Mouse (Mus musculus) hindbrain, embryonic 14.5 days (tissue): ENCODE results near the gene Cnksr3. TPM values are rescaled to one million over a fixed set of nuclear protein-coding genes. Genes with fewer than 3 reads are reported as not detected.

Experiments
- ATAC-seq: fragments of 200-750 bp; cut with Nextera tagmentation; 2 replicates; pipeline ENCODE4 v1.8.0; 2017; ENCODE audit warnings: moderate number of reproducible peaks, mild to moderate bottlenecking, moderate TSS enrichment, moderate library complexity; ENCODE audit not compliant: low FRiP score
- DNase-seq: peaks from one replicate; pipeline ENCODE4 v3.0.0-alpha.2; 2015; ENCODE audit warnings: low spot score
- H3K27ac ChIP-seq: fragments of 300-500 bp; sonication (generic); 2 replicates; pipeline ENCODE4 v1.5.1; 2014; ENCODE audit warnings: mild to moderate bottlenecking, moderate library complexity
- H3K27me3 ChIP-seq: fragments of 300-500 bp; sonication (generic); 2 replicates; pipeline ENCODE4 v1.6.1; 2014; ENCODE audit warnings: mild to moderate bottlenecking, low read length, mixed read lengths; ENCODE audit not compliant: control insufficient read depth, insufficient read depth
- H3K36me3 ChIP-seq: fragments of 300-500 bp; sonication (generic); replicated peaks from 2 replicates; pipeline ENCODE4 v1.6.1; 2014; ENCODE audit not compliant: control insufficient read depth, insufficient read depth
- H3K4me1 ChIP-seq: fragments of 300-500 bp; sonication (generic); replicated peaks from 2 replicates; pipeline ENCODE4 v1.6.1; 2014; ENCODE audit warnings: antibody characterized with exemption, low read length, mixed read lengths; ENCODE audit not compliant: control insufficient read depth, insufficient read depth
- H3K4me2 ChIP-seq: fragments of 300-500 bp; sonication (generic); replicated peaks from 2 replicates; pipeline ENCODE4 v1.6.1; 2014; ENCODE audit warnings: mild to moderate bottlenecking, moderate library complexity
- H3K4me3 ChIP-seq: fragments of 300-500 bp; sonication (generic); replicated peaks from 2 replicates; pipeline ENCODE4 v1.5.1; 2014; ENCODE audit warnings: mild to moderate bottlenecking, low read length
- H3K9ac ChIP-seq: fragments of 300-500 bp; sonication (generic); 2 replicates; pipeline ENCODE4 v1.6.1; 2014
- H3K9me3 ChIP-seq: fragments of 300-500 bp; sonication (generic); 2 replicates; pipeline ENCODE4 v1.6.1; 2016; ENCODE audit warnings: low read length; ENCODE audit not compliant: control insufficient read depth
- WGBS: fragments of 180-500 bp; shearing (Covaris S2); extraction: QIAGEN DNeasy Blood & Tissue Kit; methylation state at CpG from one replicate; pipeline ENCODE4 v1.1.7; 2014; 5-methylcytosine and 5-hydroxymethylcytosine counted together
- polyA plus RNA-seq: library from polyadenylated mRNA; unstranded; fragments of >200 nt; fragmentation: Nextera tagmentation; extraction: Ambion mirVana; gene quantifications from 2 replicates; pipeline ENCODE4 v1.2.1, GENCODE M21; 2014

Cnksr3 gene
- polyA plus RNA-seq, 1 experiment from 2014 or later = 3.0 TPM

DNA sequence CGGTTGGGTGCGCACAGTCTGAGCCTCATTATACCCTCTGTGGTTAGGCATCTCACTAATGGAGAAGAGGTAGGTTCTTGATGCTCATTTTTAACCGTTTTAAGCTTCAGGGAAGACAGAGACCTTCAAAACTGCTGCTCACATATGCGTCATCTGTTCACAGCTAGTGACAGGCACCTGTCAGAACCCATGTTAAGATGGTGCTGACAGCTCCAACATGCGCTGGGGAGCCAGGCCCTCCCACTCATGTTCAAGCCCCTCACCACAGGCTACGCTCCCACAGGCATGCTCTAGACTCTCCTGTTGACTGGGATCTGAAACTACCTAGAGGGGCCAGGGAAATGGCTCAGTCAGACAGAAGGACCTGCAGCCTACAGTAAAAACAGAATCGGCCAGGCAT lies 11.4 kb downstream of the Cnksr3 start:
- H3K27ac ChIP-seq = no peak overlapping the region
- no peak overlapping the region for H3K4me2 ChIP-seq
- DNase-seq (no peak), ATAC-seq (no peak)
- H3K4me1 ChIP-seq = no peaks in the 10 kb centered on the region
- no peaks in the 10 kb centered on the region for H3K36me3 ChIP-seq
- H3K9me3 ChIP-seq = no peaks in the 10 kb centered on the region
- no peak overlapping the region for H3K4me3 ChIP-seq
- WGBS = 89% methylated on average over 7 of the region's 7 CpGs
- H3K9ac ChIP-seq = no peak overlapping the region
- no peaks in the 10 kb centered on the region for H3K27me3 ChIP-seq

GRCm38 (mm10) chr10:7198201-7198600 lies 13.8 kb downstream of the Cnksr3 start:
- no peaks in the 10 kb centered on the region for H3K36me3 ChIP-seq
- no peak for DNase-seq

GRCm38 (mm10) chr10:7197733-7198132 lies 14.3 kb downstream of the Cnksr3 start:
- H3K9ac ChIP-seq = no peak overlapping the region
- ATAC-seq (no peak), DNase-seq (no peak)
- H3K27me3 ChIP-seq = no peaks in the 10 kb centered on the region
- no peak overlapping the region for H3K4me2 ChIP-seq
- H3K36me3 ChIP-seq = no peaks in the 10 kb centered on the region
- H3K9me3 ChIP-seq = no peaks in the 10 kb centered on the region
- H3K4me3 ChIP-seq = no peak overlapping the region
- H3K4me1 ChIP-seq = no peaks in the 10 kb centered on the region
- 90% methylated on average over 6 of the region's 6 CpGs for WGBS
- no peak overlapping the region for H3K27ac ChIP-seq

More at GRCm38 (mm10) chr10:7198201-7198600, 13.8 kb downstream of the Cnksr3 start:
- ATAC-seq = no peak
- H3K27ac ChIP-seq = no peak overlapping the region
- H3K27me3 ChIP-seq = no peaks in the 10 kb centered on the region
- H3K9ac ChIP-seq = no peak overlapping the region
- no peak overlapping the region for H3K4me2 ChIP-seq
- no peak overlapping the region for H3K4me3 ChIP-seq
- H3K4me1 ChIP-seq = no peaks in the 10 kb centered on the region
- H3K9me3 ChIP-seq = no peaks in the 10 kb centered on the region

DNA sequence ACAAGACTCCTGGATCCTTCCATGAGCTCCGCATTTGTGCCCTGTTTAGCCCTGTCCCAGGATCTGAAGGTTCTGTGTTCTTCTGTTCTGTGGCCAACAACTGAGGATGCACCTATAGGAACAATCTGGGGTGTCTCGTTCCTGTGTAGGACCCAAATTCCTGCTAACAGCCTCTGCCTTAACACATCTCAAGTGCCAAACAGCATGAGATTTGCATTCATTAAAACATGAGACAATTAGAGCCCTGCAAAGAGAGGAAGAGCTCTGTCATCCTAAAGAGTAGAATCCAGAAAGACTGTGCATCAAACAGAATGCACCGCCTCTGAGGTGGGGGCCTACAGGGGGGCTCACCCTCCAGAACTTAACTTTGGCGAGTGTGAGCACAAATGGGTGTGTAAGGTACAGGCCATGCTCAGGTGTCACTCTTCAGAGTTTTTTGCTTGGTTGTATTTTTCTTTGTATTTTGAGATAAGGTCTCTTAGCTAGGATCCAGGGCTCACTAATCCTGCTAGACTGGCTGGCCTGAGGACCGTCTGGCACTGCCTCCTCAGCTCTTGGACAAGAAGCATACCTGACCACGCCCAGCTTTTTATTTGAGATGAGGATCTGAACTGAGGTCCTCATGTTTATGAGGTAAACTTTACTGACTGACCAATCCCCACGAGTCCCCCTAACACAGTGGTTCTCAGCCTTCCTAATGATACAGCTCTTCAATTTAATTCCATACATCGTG lies 15.2 kb downstream of the Cnksr3 start:
- Histone ChIP-seq H3K27ac (no peak overlapping the region), H3K4me3 (no peak overlapping the region), H3K9me3 (no peaks in the 10 kb centered on the region), H3K27me3 (no peaks in the 10 kb centered on the region), H3K4me1 (no peaks in the 10 kb centered on the region), H3K36me3 (no peaks in the 10 kb centered on the region), H3K4me2 (no peak overlapping the region), H3K9ac (no peak overlapping the region)
- ATAC-seq (no peak), DNase-seq (no peak)
- WGBS = 81% methylated on average over 8 of the region's 8 CpGs

DNA sequence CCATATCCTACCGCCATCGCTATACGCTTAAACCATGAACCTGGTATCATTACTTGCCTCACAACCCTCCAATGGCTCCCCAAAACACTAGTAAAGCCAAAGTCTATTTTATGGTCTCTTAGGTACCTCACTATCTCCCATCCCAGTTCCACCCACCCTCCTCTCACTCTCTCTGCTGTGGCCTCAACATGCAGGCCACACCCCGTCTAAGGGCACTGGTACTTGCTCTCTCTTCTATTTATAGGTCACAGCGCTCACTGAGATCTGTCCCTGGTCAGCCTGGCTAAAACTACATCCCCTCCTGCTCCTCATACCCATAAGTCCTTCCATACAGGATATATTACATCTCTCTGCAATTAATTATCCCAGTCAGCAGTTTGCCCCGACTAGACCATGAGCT lies 16.1 kb downstream of the Cnksr3 start:
- 79% methylated on average over 6 of the region's 6 CpGs for WGBS
- no peak overlapping the region for H3K4me3 ChIP-seq
- no peaks in the 10 kb centered on the region for H3K27me3 ChIP-seq
- H3K9me3 ChIP-seq = no peaks in the 10 kb centered on the region
- no peaks in the 10 kb centered on the region for H3K4me1 ChIP-seq
- no peaks in the 10 kb centered on the region for H3K36me3 ChIP-seq
- DNase-seq (no peak), ATAC-seq (no peak)
- no peak overlapping the region for H3K4me2 ChIP-seq
- H3K27ac ChIP-seq = no peak overlapping the region
- no peak overlapping the region for H3K9ac ChIP-seq

DNA sequence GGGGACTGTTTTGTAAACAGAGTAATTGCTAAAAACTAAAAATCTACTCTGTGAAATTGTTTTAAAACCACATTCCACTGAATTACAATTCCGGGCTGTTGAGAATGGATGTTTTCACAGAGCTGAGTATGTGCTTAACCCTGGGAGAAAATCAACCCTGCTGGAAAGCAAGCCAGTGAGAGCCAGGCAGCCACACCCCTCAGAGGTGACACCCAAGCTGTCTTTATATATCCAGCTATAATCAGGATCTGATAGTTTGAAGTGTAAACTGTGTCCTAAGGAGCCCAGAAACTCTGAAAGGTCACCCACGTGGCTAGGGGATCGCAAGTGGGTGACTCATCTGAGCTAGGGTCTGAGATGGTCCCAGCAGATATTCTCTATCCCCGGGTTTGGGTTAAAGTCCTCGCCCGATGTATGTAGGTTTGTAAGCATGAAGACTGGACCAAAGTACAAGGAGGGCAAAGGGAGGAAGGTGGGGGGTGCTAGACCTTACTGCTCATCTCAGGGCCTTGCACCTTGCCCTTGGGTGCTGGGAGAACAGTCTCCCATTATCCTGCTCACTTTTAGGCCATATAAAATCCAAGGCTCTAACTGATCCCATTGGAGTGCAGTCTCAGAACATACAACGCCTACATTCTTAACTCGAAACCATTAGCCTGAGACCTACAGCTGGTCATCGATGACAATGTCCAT lies 20.2 kb downstream of the Cnksr3 start:
- no peaks in the 10 kb centered on the region for H3K4me1 ChIP-seq
- no peaks in the 10 kb centered on the region for H3K36me3 ChIP-seq
- H3K27ac ChIP-seq = no peak overlapping the region
- H3K4me2 ChIP-seq = no peak overlapping the region
- H3K4me3 ChIP-seq = no peak overlapping the region
- whole genome bisulfite sequencing = 89% methylated on average over 9 of the region's 9 CpGs
- H3K9ac ChIP-seq = no peak overlapping the region
- H3K9me3 ChIP-seq = no peaks in the 10 kb centered on the region
- DNase-seq = no peak
- no peak for ATAC-seq
- no peaks in the 10 kb centered on the region for H3K27me3 ChIP-seq

GRCm38 (mm10) chr10:7189194-7189593 lies 22.8 kb downstream of the Cnksr3 start:
- WGBS = 80% methylated on average over 6 of the region's 6 CpGs

GRCm38 (mm10) chr10:7187881-7188280 lies 24.2 kb downstream of the Cnksr3 start:
- Histone ChIP-seq H3K4me2 (no peak overlapping the region), H3K9ac (no peak overlapping the region), H3K4me1 (0 out of 2 replicates have a peak, but pooled peaks cover 6% of the 10 kb centered on the region), H3K27me3 (no peaks in the 10 kb centered on the region), H3K27ac (no peak overlapping the region), H3K4me3 (no peak overlapping the region), H3K36me3 (no peaks in the 10 kb centered on the region), H3K9me3 (no peaks in the 10 kb centered on the region)
- no peak for DNase-seq
- no peak for ATAC-seq
- 84% methylated on average over 7 of the region's 7 CpGs for WGBS

More at GRCm38 (mm10) chr10:7189194-7189593, 22.8 kb downstream of the Cnksr3 start:
- Histone ChIP-seq H3K9me3 (no peaks in the 10 kb centered on the region), H3K9ac (no peak overlapping the region), H3K4me1 (no peaks in the 10 kb centered on the region), H3K36me3 (no peaks in the 10 kb centered on the region), H3K4me3 (no peak overlapping the region), H3K27ac (no peak overlapping the region), H3K27me3 (no peaks in the 10 kb centered on the region), H3K4me2 (no peak overlapping the region)
- no peak for DNase-seq
- ATAC-seq = no peak

DNA sequence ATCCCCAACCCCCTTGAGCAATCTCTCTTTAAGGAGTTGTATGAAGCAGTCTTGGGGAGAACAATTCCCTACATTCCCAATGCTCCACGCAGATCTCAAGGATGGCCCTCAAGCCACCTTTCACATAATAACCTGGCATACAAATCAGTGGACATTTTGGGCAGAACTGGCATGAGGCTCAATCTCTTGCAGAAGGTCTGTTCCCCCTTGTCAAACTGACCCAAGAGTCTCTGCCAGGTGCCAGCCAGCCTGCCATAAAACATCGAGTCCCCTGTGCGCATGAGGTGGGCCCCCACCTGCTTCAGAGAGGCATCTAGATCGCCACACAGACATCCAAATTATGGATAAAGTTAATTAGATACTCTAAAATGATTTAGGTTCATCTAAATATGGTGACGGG lies 25.0 kb downstream of the Cnksr3 start:
- H3K4me3 ChIP-seq = no peak overlapping the region
- 94% methylated on average over 5 of the region's 5 CpGs for WGBS
- no peaks in the 10 kb centered on the region for H3K9me3 ChIP-seq
- no peak overlapping the region for H3K9ac ChIP-seq
- no peaks in the 10 kb centered on the region for H3K27me3 ChIP-seq
- DNase-seq = no peak
- H3K4me1 ChIP-seq = 0 out of 2 replicates have a peak, but pooled peaks cover 6% of the 10 kb centered on the region
- no peaks in the 10 kb centered on the region for H3K36me3 ChIP-seq
- no peak for ATAC-seq
- no peak overlapping the region for H3K27ac ChIP-seq
- H3K4me2 ChIP-seq = no peak overlapping the region
